Mouse (Mus musculus) liver, adult (tissue): ENCODE measurements around the gene 4931406P16Rik.

Source experiments
- GATA4 ChIP-seq: IDR thresholded peaks from 2 replicates; pipeline ENCODE4 v1.6.1; 2014; ENCODE audit warnings: mild to moderate bottlenecking, low read length; ENCODE audit not compliant: insufficient replicate concordance

The 4931406P16Rik gene

DNA sequence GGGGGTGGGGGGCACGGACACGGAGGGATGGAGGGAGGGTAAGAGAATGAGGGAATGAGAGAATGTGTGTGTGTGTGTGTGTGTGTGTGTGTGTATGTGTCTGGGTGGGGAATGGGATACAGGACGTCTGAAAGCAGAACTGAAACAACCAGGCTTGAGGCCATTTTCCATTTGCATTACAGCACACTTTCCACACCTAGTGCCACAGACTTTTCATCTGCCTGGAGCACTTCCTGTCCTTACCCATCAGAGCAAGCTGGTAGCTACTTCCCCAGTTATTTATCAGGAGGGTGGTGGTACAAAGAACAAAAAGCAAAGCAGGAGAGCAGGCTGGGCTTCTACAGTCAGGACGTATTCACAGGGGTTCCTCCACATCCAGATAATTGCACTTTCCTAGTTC, 40.9 kb downstream of the 4931406P16Rik start:
- no peak for TF ChIP-seq GATA4

DNA sequence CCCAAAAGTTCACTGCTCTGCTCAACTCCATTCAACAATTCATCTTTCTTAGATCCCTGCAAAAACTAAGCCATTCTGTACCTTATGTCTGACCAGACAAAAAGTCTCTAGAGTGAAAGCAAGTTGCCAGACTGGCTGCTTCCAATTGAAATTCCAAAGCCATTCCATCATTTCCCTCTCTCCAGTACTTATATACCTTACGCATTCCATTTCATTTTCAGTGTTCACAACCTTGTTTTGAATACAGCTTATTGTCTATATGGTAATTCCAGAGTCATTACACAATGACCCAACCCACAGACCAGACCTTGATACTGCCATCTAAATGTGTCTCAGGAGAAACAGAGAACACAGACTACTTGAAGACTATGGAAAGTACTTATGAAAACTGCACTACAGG, 44.9 kb downstream of the 4931406P16Rik start:
- TF ChIP-seq GATA4, result no peak

DNA sequence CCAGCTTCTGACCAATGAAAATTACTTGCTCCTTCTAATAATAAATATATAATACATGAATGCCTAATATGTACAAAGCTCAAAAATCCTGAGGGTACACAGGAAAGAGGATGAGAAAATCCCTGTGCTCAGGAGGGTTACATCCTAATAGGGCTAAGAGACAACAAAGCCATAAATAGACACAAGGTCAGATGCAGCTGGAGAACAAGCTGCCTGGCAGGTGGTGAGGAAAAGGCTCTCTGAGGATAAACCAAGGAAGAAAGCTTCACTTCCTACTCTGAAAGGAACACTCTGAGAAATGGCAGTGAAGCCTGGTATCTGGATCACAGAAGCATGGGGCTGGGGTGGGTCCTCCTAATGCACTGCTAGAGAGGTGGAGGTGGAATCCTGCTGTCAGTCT, 46.9 kb downstream of the 4931406P16Rik start:
- no peak for TF ChIP-seq GATA4

DNA sequence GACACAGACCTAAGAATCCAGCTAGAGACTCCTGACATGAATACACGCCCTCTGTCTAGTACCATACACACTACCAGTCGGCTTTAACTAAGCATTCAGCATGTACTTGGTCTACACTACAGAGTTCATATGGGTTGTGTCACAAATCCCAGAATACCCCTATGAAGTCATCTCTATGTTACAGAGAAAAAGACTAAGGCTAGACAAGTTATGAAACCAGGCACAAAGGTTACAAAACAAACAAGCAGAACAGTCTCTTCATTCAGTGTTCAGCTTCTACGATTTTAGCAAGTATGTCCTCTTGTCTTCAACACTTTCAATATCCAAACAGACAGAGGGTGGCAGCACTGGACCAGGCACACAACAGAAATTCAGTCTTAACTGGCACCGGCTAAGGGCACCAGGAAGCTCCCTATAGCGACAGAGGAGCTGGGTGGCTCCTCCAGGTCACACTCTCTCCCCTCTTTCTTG, 47.4 kb downstream of the 4931406P16Rik start:
- no peak for TF ChIP-seq GATA4

DNA sequence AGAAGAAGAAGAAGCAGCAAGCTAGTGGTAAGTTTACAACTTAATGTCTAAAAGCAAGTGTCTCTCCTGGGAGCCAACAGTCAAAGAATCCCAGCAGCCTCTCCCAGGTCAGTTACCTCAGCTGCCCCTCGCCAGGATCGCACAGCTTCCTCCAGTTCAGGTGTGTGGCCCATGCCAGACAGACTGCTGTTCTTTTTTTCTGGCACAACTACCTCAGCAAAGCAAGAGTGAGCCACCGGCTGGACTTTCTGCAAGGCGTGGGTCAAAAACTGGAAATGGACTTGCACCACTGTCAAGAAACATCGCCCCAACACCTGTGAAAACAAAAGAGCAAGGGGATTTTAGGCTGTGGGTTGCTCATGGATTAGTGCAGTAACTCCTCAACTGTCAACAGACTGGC, 49.9 kb downstream of the 4931406P16Rik start:
- TF ChIP-seq GATA4, result no peak

DNA sequence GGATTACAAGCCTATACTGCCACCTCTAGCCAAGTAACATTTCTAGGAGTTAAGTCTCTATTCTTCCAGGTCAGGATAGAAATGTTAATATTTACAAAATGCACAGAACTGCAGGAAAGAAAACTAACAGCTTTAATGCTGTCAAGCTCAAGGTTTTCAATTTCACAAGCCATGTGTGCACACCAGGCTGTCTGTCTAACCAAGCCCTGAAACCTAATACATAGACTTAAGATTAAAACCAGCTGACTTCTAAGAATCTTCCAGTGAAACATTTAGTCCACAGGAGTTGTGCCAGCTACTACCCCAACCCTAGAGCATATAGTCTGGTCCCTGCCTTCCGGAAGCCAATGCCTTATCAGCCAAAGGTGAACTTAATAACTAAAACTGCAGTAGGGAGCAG, 54.9 kb downstream of the 4931406P16Rik start:
- no peak for TF ChIP-seq GATA4

DNA sequence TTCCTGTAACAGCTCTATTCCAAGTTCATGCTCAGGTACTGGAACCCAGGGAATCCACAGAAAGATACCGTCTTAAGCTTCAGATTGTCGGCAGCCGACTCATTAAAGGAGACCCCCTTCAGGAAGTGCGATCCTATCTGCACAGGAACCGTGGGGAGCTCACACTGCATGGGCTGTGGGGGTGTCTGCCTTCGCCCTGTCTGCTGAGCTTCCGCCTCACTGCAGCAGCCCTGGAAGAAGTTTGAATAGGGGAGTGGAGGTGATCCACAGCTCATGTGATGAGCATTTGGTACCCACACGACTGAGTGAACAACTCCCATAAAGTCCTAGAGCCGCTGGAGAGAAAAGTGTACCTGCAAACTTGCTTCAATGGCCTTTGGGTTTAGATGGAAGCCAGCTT, 56.1 kb downstream of the 4931406P16Rik start:
- no peak for TF ChIP-seq GATA4

DNA sequence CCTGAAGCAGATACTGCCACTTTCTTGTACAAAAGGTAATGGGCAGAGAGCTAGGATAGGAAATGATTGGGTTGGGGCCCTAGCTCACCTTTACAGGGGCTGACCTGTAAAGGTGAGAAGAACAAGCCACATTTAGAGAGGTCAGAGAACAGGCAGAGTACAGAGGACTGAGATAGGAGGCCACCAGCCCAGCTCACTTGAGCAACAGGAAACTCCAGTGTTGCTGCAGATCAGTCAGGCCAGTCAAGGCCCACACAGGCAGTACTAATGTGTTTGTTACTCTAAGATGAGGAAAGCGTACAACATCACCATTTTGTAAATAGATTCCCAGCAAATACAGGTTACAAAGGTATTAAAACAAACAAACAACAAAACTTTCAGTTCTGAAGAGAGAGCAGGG, 57.4 kb downstream of the 4931406P16Rik start:
- TF ChIP-seq GATA4, result no peak

DNA sequence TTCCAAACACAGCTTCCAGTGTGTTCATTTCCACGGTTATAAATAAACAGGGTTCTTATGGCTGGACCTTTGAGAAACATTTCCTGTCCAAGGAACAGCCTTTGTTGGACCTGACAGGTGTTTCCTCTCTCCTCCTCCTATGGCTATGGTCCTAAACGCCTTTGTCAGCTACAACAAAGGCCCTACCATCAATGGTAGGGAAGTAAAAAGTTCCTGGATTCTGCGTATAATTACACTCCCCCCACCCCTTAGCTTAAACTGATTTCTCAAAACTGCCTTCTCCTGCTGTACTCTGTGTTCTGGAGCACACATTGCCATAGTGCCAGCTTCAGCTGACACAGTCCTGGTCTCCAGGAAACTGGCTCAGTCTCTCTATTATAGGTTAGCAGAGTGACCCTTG, 58.2 kb downstream of the 4931406P16Rik start:
- no peak for TF ChIP-seq GATA4

DNA sequence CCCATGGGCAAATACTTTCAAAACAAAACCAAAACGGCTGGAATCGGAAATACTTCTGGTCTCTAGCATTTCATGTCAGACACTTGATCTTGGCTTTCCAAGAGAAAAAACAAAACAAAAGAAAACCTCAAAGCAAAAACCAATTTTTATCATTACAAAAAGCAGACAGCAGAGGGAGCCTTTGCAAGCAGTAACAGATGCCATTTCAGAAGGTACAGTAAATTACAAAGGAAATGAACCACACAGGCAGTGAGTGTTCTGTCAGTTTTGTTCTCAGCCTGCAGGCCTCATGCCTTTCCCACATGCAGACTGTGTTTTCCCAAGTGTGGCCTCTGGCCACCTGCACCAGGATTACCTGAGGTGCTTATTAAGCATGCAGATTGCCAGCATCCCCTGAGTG, 61.3 kb downstream of the 4931406P16Rik start:
- TF ChIP-seq GATA4, result no peak

DNA sequence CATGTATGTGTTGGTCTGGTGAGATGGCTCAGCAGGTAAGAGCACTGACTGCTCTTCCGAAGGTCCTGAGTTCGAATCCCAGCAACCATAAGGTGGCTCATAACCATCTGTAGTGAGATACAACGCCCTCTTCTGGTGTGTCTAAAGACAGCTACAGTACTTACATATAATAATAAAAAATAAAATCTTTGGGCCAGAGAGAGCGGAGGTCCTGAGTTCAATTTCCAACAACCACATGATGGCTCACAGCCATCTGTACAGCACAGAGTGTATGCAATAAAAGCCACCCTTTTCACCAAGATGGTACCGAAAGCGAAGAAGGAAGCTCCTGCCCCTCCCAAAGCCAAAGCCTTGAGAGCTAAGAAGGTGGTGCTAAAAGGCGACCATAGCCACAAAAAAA, 62.6 kb downstream of the 4931406P16Rik start, which contains the start of gene Gm6096:
Gene Gm6096, plus strand, starts transcription at position 301 of the 400 bp plus-strand sequence.
- TF ChIP-seq GATA4, result no peak

DNA sequence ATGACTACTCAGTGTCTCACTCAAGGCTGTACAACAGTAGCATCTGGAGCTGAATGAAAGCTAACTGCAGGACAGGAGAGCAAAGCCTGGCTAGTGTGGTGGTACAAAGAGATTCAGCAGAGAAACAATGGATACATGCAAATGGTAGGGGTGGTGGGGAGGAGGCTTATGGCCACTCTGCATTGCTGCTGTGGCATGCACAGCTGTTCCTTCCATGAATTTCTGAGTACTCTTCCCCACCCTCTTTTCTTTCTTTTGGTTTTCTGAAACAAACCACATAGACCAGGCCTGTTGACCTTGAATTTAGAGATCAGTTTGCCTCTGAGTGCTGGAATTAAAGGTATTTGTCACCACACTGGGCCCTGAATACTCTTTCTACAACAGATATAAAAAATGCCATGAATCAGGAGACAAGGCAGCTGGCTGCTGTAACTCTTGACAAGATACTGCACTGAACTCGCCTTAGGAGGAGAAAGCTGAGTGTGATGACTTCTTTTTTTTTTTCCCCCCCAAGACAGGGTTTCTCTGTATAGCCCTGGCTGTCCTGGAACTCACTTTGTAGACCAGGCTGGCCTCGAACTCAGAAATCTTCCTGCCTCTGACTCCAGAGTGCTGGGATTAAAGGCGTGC, 66.4 kb downstream of the 4931406P16Rik start:
- TF ChIP-seq GATA4, result no peak

DNA sequence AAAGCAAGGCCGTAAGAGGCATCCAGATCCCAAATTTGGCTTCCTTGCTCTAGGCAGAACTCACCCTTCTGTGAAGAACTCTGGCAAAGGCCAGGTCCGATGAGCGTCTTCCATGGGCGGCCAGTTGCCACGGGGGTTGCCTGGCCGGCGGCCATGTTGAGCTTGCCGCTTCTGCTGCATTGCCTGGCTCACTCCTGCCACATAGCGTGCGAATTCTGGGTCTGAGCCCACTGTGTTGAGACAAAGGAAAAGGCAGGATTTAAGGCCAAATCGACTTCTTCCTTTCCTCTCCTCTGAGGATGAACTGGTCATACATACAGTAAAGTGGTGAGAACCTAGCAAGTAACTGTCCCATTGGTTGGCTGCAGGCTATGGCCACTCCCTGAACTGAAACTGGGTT, 71.2 kb downstream of the 4931406P16Rik start:
- TF ChIP-seq GATA4, result no peak

DNA sequence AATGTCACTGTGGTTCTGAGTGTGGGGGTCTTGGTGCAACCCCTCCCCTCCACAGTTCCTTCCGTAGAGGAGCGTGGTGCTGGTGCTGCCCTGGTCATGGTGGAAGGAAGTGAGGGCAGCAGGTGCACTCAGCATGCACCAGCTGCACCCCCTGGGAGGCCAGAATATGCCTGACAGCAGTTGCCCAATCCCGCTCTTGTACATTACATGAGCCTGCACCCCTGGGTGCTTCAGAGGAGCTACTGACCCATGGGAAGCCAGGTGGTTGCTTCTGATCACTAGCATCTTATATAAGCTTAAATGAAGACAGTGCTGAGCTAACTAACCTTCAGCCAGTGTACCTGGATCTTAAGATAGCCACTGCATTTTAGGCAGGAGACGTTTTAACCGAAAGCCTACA, 75.3 kb downstream of the 4931406P16Rik start:
- no peak for TF ChIP-seq GATA4

DNA sequence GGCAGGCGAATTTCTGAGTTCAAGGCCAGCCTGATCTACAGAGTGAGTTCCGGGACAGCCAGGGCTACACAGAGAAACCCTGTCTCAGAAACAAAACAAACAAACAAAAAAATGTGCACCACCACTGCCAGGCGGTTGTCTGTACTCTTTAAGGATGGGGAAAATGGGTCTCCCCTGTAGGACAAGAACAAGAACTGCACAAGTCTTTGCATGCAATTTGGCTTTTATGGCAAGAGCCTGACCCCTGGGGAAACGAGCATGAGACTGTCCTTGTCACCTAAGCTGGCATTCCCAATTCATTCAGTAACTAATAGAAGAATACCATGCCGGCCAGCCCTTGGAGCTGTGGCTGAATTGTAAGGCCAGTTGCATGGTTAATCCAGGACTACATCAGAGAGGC, 77.7 kb downstream of the 4931406P16Rik start:
- TF ChIP-seq GATA4, result no peak

DNA sequence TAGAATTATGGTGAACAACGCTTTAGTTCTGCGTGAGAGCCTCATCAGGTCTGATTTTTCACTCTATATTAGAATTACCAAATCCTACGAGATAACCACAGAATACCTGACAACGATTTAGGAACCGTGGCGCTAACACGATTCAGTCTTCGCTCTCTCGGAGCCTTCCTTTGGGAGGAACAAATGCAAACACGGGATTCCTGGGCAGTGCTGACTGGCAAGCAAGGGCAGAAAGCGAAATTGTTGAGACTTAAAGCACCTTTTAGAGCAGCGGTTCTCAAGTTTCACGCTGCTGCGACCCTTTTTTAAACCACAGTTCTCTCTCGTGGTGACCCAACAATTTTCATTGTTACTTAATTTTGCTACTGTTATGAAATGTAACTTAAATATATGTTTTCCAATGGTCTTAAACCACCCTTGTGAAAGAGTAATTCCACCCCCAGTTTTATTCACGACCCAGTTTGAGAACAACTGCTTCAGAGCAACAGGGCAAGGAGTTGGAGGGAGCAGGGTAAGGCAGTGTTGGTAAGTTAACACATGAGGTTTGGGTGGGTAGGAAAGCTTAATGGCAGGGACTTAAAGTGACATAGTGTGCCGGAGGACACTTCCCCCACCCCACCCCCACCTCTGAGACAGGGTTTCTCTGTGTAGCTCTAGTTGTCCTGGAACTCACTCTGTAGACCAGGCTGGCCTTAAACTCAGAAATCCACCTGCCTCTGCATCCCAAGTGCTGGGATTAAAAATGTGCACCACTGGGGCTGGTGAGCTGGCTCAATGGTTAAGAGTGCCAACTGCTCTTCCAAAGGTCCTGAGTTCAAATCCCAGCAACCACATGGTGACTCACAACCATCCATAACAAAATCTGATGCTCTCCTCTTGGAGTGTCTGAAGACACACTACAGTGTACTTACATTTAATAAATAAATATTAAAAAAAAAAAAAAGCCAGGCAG, 78.5 kb downstream of the 4931406P16Rik start:
- no peak for TF ChIP-seq GATA4
